Mouse (Mus musculus): ENCODE measurements around the gene Vac14.

DNA sequence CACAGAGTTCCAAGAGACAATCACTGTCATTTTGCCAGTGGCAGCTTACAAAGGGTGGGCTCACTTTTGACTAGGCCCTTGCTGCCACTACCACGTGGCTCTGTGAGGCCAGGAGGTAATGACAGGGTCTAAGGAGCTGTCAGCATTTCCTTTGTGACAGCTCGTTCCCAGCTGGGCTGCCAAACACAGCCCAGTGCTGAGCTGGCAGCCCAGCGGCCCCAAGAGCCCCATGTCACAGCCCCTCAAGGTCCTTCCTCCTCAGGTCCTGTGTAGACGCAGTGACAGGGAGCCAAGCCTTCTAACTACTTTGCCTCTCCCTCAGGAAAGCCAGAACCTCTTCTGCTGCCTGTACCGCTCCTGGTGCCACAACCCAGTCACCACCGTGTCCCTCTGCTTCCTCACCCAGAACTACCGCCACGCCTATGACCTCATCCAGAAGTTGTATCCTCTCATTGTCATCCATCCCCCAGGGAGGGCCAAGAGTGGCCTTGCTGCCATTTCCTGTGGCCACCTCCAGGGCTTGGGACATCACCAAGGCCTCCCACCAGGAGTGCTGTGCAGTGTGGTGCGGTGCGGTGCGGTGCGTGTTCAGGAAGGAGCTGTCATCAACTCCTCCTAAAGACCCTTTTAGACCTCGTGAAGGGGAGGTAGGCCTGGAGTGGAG is 93.0 kb downstream of the Vac14 start:
- TF ChIP-seq GATA1 (IDR thresholded peaks at IDR 0.05; ENCODE audit: low read length), result no peak
- no peak for TF ChIP-seq TAL1 (IDR thresholded peaks at IDR 0.05; ENCODE audit: low read length)
